Mouse (Mus musculus) limb, embryonic 12.5 days (tissue): ENCODE measurements around the gene Tmem74b. TPM values are rescaled to one million over a fixed set of nuclear protein-coding genes. Genes with fewer than 3 reads are reported as not detected.

Experiments used
- ATAC-seq: fragments of 200-750 bp; cut with Nextera tagmentation; 2 replicates; pipeline ENCODE4 v1.8.0; 2017; ENCODE audit warnings: low read depth, moderate TSS enrichment; ENCODE audit not compliant: insufficient number of reproducible peaks, insufficient read depth, low FRiP score, low TSS enrichment
- H3K27ac ChIP-seq: fragments of 300-500 bp; sonication (generic); 2 replicates; pipeline ENCODE4 v1.5.1; 2016; ENCODE audit warnings: mild to moderate bottlenecking, moderate library complexity
- H3K27me3 ChIP-seq: fragments of 300-500 bp; sonication (generic); 2 replicates; pipeline ENCODE4 v1.6.1; 2016; ENCODE audit warnings: mild to moderate bottlenecking, moderate library complexity
- H3K36me3 ChIP-seq: fragments of 300-500 bp; sonication (generic); 2 replicates; pipeline ENCODE4 v1.6.1; 2016; ENCODE audit warnings: mild to moderate bottlenecking, moderate library complexity
- H3K4me1 ChIP-seq: fragments of 300-500 bp; sonication (generic); replicated peaks from 2 replicates; pipeline ENCODE4 v1.6.1; 2016
- H3K4me2 ChIP-seq: fragments of 300-500 bp; sonication (generic); 2 replicates; pipeline ENCODE4 v1.6.1; 2016; ENCODE audit warnings: mild to moderate bottlenecking, moderate library complexity
- H3K4me3 ChIP-seq: fragments of 300-500 bp; sonication (generic); replicated peaks from 2 replicates; pipeline ENCODE4 v1.5.1; 2016; ENCODE audit warnings: mild to moderate bottlenecking
- H3K9ac ChIP-seq: fragments of 300-500 bp; sonication (generic); replicated peaks from 2 replicates; pipeline ENCODE4 v1.6.1; 2016; ENCODE audit warnings: mild to moderate bottlenecking, moderate library complexity
- H3K9me3 ChIP-seq: fragments of 300-500 bp; sonication (generic); 2 replicates; pipeline ENCODE4 v1.6.1; 2016; ENCODE audit warnings: mild to moderate bottlenecking, moderate library complexity
- WGBS: fragments of 180-500 bp; shearing (Covaris S2); methylation state at CpG from one replicate; pipeline ENCODE4 v1.1.7; 2016; 5-methylcytosine and 5-hydroxymethylcytosine counted together
- polyA plus RNA-seq: library from polyadenylated mRNA; unstranded; fragments of >200 nt; fragmentation: Nextera tagmentation; extraction: Ambion mirVana; gene quantifications from 2 replicates; pipeline ENCODE4 v1.2.1, GENCODE M21; 2016

Gene Tmem74b
- polyA plus RNA-seq, 1 experiment from 2014 or later: 2.2 TPM

DNA sequence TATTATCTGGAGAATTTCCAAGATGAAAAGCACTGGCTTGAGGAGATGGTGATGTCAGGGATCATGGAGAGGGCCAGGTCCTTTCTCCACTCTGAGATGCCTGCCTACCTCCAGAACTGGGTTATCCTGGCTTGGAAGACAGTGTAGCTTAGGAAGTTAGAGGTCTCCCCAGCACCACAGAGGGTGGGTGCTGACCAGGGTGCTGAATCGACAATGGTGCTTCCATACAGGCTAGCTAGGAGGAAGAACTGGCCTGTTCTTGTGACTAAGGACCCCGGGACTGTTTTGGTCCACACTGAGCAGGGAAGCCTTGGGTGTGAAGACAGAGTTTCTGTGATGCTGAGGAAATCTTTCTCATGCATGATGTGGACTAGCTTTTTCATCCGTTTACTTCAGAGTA, 10.8 kb downstream of the Tmem74b start:
- ATAC-seq: no peak
- no peaks in the 10 kb centered on the region for H3K9me3 ChIP-seq
- peaks cover 30% of the 10 kb centered on the region for H3K36me3 ChIP-seq
- H3K27ac ChIP-seq: no peak overlapping the region
- no peak overlapping the region for H3K4me3 ChIP-seq
- WGBS: 25% methylated on average over 3 of the region's 3 CpGs
- H3K9ac ChIP-seq: no peak overlapping the region
- no peaks in the 10 kb centered on the region for H3K27me3 ChIP-seq
- no peaks in the 10 kb centered on the region for H3K4me1 ChIP-seq
- no peak overlapping the region for H3K4me2 ChIP-seq

DNA sequence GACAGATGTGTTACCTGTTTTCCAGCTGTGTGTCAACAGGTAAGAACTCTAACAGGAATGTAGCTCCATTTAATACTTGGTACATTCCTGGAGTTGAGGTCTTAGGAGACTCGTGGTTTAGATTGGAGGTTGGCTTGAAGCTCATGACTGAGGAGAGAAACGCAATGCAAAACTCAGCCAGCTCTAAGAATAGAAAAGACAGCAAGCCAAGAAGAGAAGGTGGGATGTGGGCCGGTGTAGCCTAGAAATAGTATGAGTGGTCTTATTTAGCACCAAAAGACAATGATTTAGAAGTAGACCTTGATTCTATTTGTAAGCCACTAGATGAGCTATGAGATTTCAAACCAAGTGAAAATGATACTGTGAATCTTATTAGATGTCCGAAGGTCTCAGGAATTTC, 13.7 kb downstream of the Tmem74b start:
- H3K4me3 ChIP-seq: no peak overlapping the region
- no peaks in the 10 kb centered on the region for H3K9me3 ChIP-seq
- H3K4me2 ChIP-seq: no peak overlapping the region
- no peaks in the 10 kb centered on the region for H3K27me3 ChIP-seq
- WGBS: 92% methylated on average over 4 of the region's 4 CpGs
- no peaks in the 10 kb centered on the region for H3K4me1 ChIP-seq
- no peak for ATAC-seq
- no peak overlapping the region for H3K27ac ChIP-seq
- H3K9ac ChIP-seq: no peak overlapping the region
- H3K36me3 ChIP-seq: peaks cover 58% of the 10 kb centered on the region

GRCm38 (mm10) chr2:151716318-151717055, 14.7 kb downstream of the Tmem74b start:
- Histone ChIP-seq H3K9ac (no peak overlapping the region), H3K27ac (no peak overlapping the region), H3K4me2 (no peak overlapping the region), H3K4me1 (no peaks in the 10 kb centered on the region), H3K4me3 (no peak overlapping the region), H3K36me3 (peaks cover 68% of the 10 kb centered on the region), H3K27me3 (no peaks in the 10 kb centered on the region), H3K9me3 (no peaks in the 10 kb centered on the region)
- 88% methylated on average over 2 of the region's 2 CpGs for WGBS
- ATAC-seq: no peak

GRCm38 (mm10) chr2:151724094-151724493, 22.3 kb downstream of the Tmem74b start:
- Histone ChIP-seq H3K4me1 (no peaks in the 10 kb centered on the region), H3K4me3 (no peak overlapping the region), H3K27ac (no peak overlapping the region), H3K4me2 (no peak overlapping the region), H3K36me3 (peaks cover 88% of the 10 kb centered on the region), H3K9me3 (peaks cover 5% of the 10 kb centered on the region; the same call in 1 of the 2 replicates), H3K9ac (no peak overlapping the region), H3K27me3 (no peaks in the 10 kb centered on the region)
- no peak for ATAC-seq
- WGBS: 90% methylated on average over 2 of the region's 2 CpGs

DNA sequence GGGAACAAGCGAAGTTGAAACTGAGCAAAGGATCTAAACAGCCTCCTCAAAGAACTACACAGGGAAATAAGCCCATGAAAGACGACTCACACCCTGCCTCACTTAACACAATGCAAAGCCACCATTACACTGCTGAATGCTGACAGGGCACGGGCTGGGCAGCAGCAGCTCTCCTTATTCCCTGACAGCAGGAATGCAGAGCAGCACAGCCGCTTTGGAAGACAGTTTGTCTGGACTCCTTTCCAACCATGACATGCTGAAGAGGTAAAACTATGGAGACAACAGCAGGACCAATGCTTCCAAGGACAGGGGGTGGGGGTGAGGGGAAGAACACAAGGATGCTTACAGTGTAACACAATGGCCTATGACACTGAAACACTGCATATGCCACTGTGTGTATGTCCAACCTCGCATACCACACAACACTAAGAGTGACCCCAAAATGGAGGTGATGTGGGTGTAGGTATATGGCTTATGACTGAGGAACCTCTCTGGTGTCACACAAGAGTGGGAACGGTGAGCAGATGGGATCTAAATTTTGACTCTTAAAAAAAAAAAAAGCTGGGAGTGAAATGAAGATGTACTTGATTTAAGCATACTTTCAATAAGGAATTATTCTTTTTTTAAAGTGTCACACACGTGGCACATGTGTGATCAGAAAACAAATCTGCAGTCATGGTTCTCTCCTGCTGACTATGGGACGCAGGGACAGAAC, 31.5 kb downstream of the Tmem74b start:
- Histone ChIP-seq H3K9ac (no peak overlapping the region), H3K27me3 (no peaks in the 10 kb centered on the region), H3K4me1 (no peaks in the 10 kb centered on the region), H3K36me3 (peaks cover 56% of the 10 kb centered on the region), H3K4me2 (no peak overlapping the region), H3K9me3 (no peaks in the 10 kb centered on the region), H3K27ac (no peak overlapping the region), H3K4me3 (no peak overlapping the region)
- WGBS: 85% methylated on average over 8 of the region's 8 CpGs
- no peak for ATAC-seq

DNA sequence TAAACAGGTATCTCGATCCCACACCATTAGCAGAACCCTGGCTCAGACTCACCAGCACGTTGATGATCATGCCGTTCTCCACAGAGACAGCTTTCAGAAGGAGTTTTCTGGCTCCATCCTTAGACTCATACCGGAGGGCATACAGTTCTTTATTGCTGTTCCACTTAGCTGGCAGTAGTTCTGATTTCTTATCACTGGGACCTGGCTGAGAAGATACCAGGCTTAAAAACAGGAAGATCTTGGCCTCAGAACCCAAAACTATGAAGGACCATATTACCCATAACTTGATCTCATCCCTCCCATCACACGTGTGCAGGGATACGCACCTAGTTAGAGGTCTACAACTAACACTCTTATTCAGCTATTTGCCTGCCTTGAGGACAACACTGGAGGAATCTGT, 33.6 kb downstream of the Tmem74b start:
- H3K9ac ChIP-seq: no peak overlapping the region
- WGBS: 93% methylated on average over 6 of the region's 6 CpGs
- H3K4me2 ChIP-seq: no peak overlapping the region

GRCm38 (mm10) chr2:151738460-151738859, 36.7 kb downstream of the Tmem74b start:
- Histone ChIP-seq H3K36me3 (peaks cover 18% of the 10 kb centered on the region), H3K4me3 (no peak overlapping the region), H3K4me2 (no peak overlapping the region), H3K27me3 (no peaks in the 10 kb centered on the region), H3K4me1 (peaks cover 19% of the 10 kb centered on the region), H3K9me3 (no peaks in the 10 kb centered on the region), H3K27ac (no peak overlapping the region), H3K9ac (no peak overlapping the region)
- WGBS: 80% methylated on average over 4 of the region's 4 CpGs
- ATAC-seq: no peak

More for the DNA sequence above, 33.6 kb downstream of the Tmem74b start:
- H3K4me1 ChIP-seq: peaks cover 13% of the 10 kb centered on the region
- no peaks in the 10 kb centered on the region for H3K9me3 ChIP-seq
- H3K27ac ChIP-seq: no peak overlapping the region
- H3K36me3 ChIP-seq: peaks cover 35% of the 10 kb centered on the region
- ATAC-seq: no peak
- H3K27me3 ChIP-seq: no peaks in the 10 kb centered on the region
- H3K4me3 ChIP-seq: no peak overlapping the region

DNA sequence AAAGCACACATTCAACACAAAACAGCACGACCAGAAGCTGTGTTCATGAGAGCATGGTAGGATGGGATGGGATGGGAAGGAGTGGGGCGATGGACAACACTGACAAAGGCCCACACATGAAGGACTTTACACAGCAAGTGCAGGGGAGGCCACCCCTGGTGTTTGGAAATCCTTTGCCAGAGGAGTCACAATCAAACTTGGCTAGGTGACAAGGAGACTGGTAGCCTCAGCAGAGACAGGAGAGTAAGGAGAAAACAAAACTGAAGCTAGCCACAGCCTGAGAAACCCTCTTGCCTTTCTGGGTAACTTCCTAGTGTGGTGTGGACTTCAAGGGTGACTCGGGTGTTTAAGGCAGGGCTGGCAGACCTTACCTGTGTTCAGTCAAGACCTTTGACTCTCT, 37.3 kb downstream of the Tmem74b start:
- H3K4me3 ChIP-seq: no peak overlapping the region
- H3K27ac ChIP-seq: no peak overlapping the region
- ATAC-seq: no peak
- H3K9me3 ChIP-seq: no peaks in the 10 kb centered on the region
- WGBS: 83% methylated on average over 3 of the region's 3 CpGs
- H3K4me1 ChIP-seq: peaks cover 19% of the 10 kb centered on the region
- H3K4me2 ChIP-seq: no peak overlapping the region
- H3K36me3 ChIP-seq: peaks cover 12% of the 10 kb centered on the region
- H3K9ac ChIP-seq: no peak overlapping the region
- no peaks in the 10 kb centered on the region for H3K27me3 ChIP-seq

- Histone ChIP-seq H3K27me3 (no peaks in the 10 kb centered on the region), H3K27ac (no peak overlapping the region), H3K4me1 (peaks cover 19% of the 10 kb centered on the region), H3K9me3 (no peaks in the 10 kb centered on the region), H3K9ac (no peak overlapping the region), H3K36me3 (peaks cover 9% of the 10 kb centered on the region), H3K4me3 (no peak overlapping the region), H3K4me2 (peak overlapping the region; percentile 85)
- WGBS: 90% methylated on average over 7 of the region's 7 CpGs
- no peak for ATAC-seq
These were observed 37.7 kb downstream of the Tmem74b start for GRCm38 (mm10) chr2:151739505-151739904.

- H3K27ac ChIP-seq: peak overlapping the region; percentile 74
- H3K9me3 ChIP-seq: no peaks in the 10 kb centered on the region
- under 1% methylated on average over 61 of the region's 61 CpGs for WGBS
These were observed 39.1 kb downstream of the Tmem74b start for GRCm38 (mm10) chr2:151740741-151741526.

GRCm38 (mm10) chr2:151742084-151742483, 40.3 kb downstream of the Tmem74b start:
- Histone ChIP-seq H3K27ac (no peak overlapping the region), H3K4me2 (no peak overlapping the region), H3K27me3 (0 out of 2 replicates have a peak, but pooled peaks cover 3% of the 10 kb centered on the region), H3K36me3 (no peaks in the 10 kb centered on the region), H3K4me3 (no peak overlapping the region), H3K4me1 (peaks cover 19% of the 10 kb centered on the region), H3K9ac (no peak overlapping the region), H3K9me3 (no peaks in the 10 kb centered on the region)
- no peak for ATAC-seq
- WGBS: 83% methylated on average over 1 of the region's 1 CpGs

More at GRCm38 (mm10) chr2:151740741-151741526, 39.1 kb downstream of the Tmem74b start:
- Histone ChIP-seq H3K4me1 (peaks cover 19% of the 10 kb centered on the region), H3K4me2 (peak overlapping the region; percentile 85), H3K9ac (peak overlapping the region; percentile 88), H3K36me3 (no peaks in the 10 kb centered on the region), H3K27me3 (0 out of 2 replicates have a peak, but pooled peaks cover under 1% of the 10 kb centered on the region), H3K4me3 (peak overlapping the region; percentile 93)
- ATAC-seq: peak; percentile 78
